Mouse (Mus musculus) small intestine, adult 10 weeks (tissue): ENCODE measurements around the gene Olfr63. TPM values are rescaled to one million over a fixed set of nuclear protein-coding genes. Genes with fewer than 3 reads are reported as not detected.

ENCODE experiments used
- polyA plus RNA-seq: library from polyadenylated mRNA; stranded (reverse); fragments of 350-450 nt; fragmentation: Illumina TruSeq; extraction: RNeasy Lipid Tissue Mini Kit (QIAGEN cat#74804); gene quantifications from one replicate; pipeline ENCODE4 v1.2.3, GENCODE M21; 2014; ENCODE audit warnings: low replicate concordance

Olfr63 gene
- not detected for polyA plus RNA-seq

GRCm38 (mm10) chr17:33264376-33264775 is at the start of gene Olfr63:
TSS of gene Olfr63 (plus strand) at chr17:33264676.

DNA sequence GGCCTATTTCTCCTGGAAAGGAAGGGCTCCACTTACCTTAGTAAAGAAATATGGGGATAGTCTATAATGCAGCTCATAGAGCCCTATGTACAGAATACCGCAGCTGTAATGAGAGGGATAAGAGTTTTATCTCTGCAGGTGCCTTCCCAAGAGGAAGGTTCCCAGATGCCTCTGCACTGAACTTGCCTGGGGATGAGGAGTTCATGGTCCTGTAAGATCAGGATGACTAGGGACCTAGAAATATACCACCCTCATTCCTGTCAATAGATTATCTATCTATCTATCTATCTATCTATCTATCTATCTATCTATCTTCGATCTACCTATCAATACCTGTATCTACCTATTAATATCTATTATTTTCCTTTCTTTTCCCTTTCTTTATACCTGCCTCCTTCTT is 42.9 kb upstream of the Olfr63 start, which contains the start of gene Olfr1564:
Gene Olfr1564, minus strand, starts transcription at position 101 of the 400 bp plus-strand sequence.

DNA sequence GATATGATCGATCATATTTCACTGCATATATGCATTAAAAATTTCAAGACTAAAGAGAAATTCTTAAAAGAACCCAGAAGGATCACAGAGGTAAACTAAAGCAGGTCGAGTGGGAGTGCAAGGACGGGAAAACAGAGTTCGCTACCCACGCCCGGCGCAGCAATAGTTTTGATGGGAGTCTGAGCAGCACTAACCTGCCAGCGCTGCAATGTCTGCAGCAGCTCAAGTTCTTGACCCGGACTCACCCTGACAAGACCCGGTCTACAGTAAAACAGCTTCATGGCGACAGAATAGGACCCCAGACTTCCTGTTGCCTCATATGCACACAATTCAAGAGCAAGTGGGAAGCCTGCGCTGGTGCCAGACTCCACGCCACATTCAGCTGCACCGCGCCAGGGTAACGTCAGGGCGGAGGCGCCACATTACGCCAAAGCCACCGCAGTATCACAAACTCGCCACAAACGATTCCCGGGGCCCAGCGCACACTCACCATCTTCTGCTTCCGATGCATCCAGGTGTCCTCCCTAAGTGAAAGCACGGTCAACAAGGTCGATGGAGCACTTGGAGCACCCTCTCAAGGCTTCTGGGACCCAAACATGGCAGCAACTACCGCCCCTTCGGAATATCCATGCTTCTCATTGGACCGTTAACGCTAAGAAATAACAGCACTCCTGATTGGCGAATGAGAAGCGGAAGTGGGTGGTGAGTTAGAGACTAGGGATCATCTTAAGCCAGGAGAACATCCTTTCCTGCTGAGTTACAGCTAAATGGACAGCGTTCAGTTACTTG is 9.8 kb upstream of the Olfr63 start, which contains the start of gene Zfp955a:
Gene Zfp955a, minus strand, starts transcription at position 616 of the 789 bp plus-strand sequence.

GRCm38 (mm10) chr17:33289039-33289875 is 24.8 kb downstream of the Olfr63 start, which contains the start of gene Zfp955b:
TSS of gene Zfp955b (plus strand) at chr17:33289544.

Other genes with a start within 250 kb of the Olfr63 start
- 9.6 TPM for gene Zfp763, start 231.3 kb upstream of the Olfr63 start, polyA plus RNA-seq
- not detected for gene 4921501E09Rik, start 196.6 kb upstream of the Olfr63 start, polyA plus RNA-seq
- 15.7 TPM for gene Zfp563, start 175.4 kb upstream of the Olfr63 start, polyA plus RNA-seq
- gene Morc2b, start 125.0 kb upstream of the Olfr63 start, polyA plus RNA-seq = not detected
- gene Olfr55, start 96.2 kb upstream of the Olfr63 start, polyA plus RNA-seq = not detected
- not detected for gene Olfr239, start 73.4 kb upstream of the Olfr63 start, polyA plus RNA-seq
- not detected for gene Olfr1564, start 43.0 kb upstream of the Olfr63 start, polyA plus RNA-seq
- gene Zfp955a, start 9.5 kb upstream of the Olfr63 start, polyA plus RNA-seq = 30.9 TPM
- gene Zfp955b, start 24.9 kb downstream of the Olfr63 start, polyA plus RNA-seq = 19.1 TPM
- 22.9 TPM for gene Zfp81, start 94.2 kb downstream of the Olfr63 start, polyA plus RNA-seq
- 45.3 TPM for gene Zfp101, start 130.0 kb downstream of the Olfr63 start, polyA plus RNA-seq
- gene Actl9, start 168.2 kb downstream of the Olfr63 start, polyA plus RNA-seq = not detected